Mouse (Mus musculus) adrenal gland, adult (tissue): Measurements from ENCODE around the gene Ddhd1.
"Not testable (repeated sequence)": the region's sequence is repeated elsewhere in the genome, so short reads cannot be mapped to it uniquely, and the experiment has no call there.

Source experiments
- DNase-seq, 2 experiments: peaks; one replicate each; pipeline ENCODE4 v3.0.0; 2022 to 2023; ENCODE audit warnings: low spot score in 1 of 2; ENCODE audit not compliant: inconsistent age in 2 of 2

Ddhd1 gene

GRCm38 (mm10) chr14:45583494-45584027, 74.4 kb downstream of the Ddhd1 start:
- no peak for DNase-seq

- not testable (repeated sequence) for DNase-seq
These were observed 76.8 kb downstream of the Ddhd1 start for GRCm38 (mm10) chr14:45580923-45581827.

- peak; percentile 60 to 86 for DNase-seq
These were observed 91.6 kb downstream of the Ddhd1 start for GRCm38 (mm10) chr14:45566066-45566937.

GRCm38 (mm10) chr14:45565216-45566065, 92.5 kb downstream of the Ddhd1 start:
- peak; percentile 24 to 70 for DNase-seq

DNA sequence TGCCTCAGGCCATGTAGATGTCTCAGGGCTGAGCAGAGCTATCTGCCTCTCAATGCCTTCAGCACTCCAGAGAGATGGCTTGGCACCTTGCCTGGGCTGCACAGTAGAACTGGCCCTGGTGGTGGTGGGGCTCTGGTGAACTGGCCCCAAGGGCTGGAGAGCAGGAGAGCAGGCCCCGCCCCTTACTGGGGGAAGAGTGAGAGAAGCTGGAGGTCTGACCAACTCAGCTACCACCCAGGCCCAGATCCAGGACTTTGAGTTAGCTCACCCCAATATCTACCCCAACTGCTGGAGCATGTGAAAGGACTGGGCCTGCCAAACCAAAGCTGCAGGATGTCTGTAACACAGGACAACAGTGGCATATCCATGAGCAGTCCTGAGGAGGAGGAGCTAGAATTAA, 94.4 kb downstream of the Ddhd1 start:
- DNase-seq = peak; percentile 43 to 77

DNA sequence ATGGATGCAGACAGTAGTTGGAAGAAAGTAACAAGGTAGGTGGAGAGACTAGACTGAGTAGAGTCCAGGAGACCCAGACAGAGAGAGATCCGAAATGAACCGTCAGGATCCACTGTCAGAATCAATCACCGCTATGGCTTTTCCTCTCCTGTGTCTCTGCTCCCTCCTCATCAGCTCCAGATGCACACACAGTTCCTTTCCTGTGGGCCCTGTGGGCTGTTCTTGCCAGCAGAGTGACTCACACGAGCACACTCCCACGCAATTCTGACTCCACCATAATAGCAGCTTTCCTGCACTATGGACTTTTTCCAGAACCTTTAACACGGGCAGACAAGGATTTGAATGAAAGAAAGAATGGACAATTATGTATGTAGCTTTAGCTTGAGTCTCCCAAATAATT, 96.3 kb downstream of the Ddhd1 start:
- peak; percentile 48 to 58 for DNase-seq

DNA sequence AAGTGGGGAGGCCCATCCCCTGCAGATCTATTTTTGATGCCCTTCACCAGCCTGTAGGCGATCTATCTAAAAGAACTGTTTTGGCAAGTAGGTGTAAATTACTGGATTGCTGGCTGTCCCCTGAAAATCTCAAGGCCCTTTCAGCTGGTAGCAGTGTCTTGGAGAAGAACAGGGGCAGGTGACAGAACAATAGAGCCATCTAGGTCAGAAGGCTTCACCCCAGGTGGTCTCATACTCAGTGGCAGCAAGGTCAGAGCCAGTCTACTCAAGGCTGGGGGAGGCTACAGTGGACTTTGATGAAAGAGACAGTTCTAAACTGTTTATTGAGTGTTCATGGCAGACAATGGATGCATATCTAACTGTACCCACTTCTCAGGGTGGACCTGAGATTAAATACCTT, 98.9 kb downstream of the Ddhd1 start:
- DNase-seq = no peak

DNA sequence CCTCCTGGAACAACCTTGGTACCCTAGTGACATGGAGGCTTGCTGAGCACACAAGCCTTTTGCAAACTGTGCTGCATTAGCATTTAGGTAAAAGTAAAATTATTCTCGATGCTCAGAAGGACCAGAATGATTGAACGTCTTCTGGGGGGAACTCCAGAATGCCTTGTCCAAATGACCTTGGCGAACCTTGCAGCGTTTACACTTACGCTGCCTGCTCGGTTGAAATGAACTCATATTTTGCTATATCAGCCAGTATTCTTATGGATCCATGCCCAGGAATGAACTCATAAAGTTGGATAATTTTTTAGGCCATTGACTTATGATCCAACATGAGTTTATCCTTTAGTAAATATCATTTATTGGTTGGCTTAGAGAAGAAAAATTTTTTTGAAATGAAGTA, 103.6 kb downstream of the Ddhd1 start:
- no peak for DNase-seq

DNA sequence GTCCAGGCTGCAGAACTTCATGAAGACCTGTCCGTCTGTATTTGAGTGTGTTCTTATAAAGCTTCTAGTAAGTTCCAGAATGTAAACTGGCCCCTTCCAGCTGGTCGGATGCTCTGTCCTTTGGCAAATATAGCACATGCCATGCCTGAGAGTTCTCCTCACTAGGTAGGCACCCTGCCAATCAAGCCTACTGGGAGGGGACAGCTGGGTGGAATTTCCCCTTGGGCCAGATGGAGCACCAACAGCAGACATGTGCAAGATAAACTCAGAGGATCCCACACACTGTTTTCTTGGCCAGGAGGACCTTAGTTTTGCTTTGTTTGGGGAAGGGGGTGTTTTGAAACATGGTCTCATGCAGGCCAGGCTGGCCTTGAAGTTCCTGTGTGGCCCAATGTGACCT, 104.1 kb downstream of the Ddhd1 start:
- peak in 1 of 2 experiments; percentile 60 for DNase-seq

DNA sequence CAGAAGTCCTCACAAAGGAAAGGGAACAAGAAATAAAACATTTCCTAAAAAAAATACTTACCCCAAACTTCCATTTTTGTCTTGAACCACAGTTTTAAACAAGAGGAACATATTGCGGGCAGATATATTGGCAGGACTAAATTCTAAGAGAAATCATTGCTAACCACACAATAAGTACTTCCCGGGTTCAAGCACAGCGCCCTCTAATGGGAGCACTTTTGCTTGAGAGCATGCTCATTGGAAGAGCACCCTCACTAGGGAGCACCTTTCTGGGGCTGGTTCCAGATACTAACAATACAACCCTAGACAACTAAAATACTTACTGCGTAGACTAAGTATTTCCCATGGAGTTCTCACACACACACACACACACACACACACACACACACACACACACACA, 105.5 kb downstream of the Ddhd1 start:
- DNase-seq = no peak

- DNase-seq = peak in 1 of 2 experiments; percentile 70
These were observed 106.7 kb downstream of the Ddhd1 start for GRCm38 (mm10) chr14:45551121-45551768.

DNA sequence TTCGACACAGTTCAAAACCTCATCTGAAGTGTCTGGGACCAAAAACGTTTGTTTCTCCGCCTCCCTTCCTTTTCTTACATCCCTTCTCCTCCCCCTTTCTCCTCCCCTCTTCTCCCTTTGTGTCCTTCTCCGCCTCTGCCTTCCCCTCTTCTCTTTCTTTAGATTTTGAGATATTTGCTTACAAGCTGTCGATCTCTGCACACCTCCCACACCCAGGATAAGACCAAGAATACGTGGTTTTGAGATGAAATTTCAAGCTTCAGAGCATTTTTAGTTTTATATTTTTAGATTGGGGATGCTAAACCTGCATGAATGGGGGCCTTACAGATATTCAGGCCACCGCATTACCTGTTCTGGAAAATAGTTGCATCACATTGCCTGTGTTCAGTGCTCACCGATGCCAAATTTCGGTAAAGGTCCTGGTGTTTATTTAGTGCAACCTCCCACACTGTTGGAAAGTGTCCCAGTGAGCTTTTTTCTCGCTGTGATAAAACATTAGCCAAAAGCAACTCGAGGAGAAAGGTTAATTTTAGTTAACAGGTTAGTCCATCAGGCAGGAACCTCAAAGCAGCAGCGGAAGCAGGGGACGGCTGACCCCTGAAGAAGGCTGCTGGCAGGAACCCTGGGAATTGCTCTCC, 107.8 kb downstream of the Ddhd1 start:
- DNase-seq = peak in 1 of 2 experiments; percentile 45

- no peak for DNase-seq
These were observed 109.8 kb downstream of the Ddhd1 start for GRCm38 (mm10) chr14:45548118-45548517.

- DNase-seq = no peak
These were observed 113.0 kb downstream of the Ddhd1 start for GRCm38 (mm10) chr14:45544905-45545304.

GRCm38 (mm10) chr14:45544026-45544425, 113.9 kb downstream of the Ddhd1 start:
- DNase-seq = no peak

- peak; percentile 78 to 91 for DNase-seq
These were observed 118.1 kb downstream of the Ddhd1 start for GRCm38 (mm10) chr14:45539659-45540468.
